Mouse (Mus musculus): ENCODE results near the gene Gm45021. TPM values are rescaled to one million over a fixed set of nuclear protein-coding genes. Genes with fewer than 3 reads are reported as not detected.

Gene Gm45021
- total and polyA plus RNA-seq, 3 experiments, result not detected

GRCm38 (mm10) chr6:48541560-48542450 lies 47.6 kb upstream of the Gm45021 start:
- no peak for TF ChIP-seq TCF12 (IDR thresholded peaks at IDR 0.05; ENCODE audit: low read depth, low read length)
- no peak for TF ChIP-seq CHD1 (IDR thresholded peaks at IDR 0.05; ENCODE audit: low read depth, low read length)
- no peak for TF ChIP-seq ZKSCAN1 (IDR thresholded peaks at IDR 0.05; ENCODE audit: borderline replicate concordance, low read depth, low read length)
- no peak for TF ChIP-seq ZMIZ1 (IDR thresholded peaks at IDR 0.05; ENCODE audit: low read depth, low read length)
- no peak for TF ChIP-seq POLR2A (IDR thresholded peaks at IDR 0.05; ENCODE audit: low read depth, low read length)
- no peak for TF ChIP-seq IRF4 (IDR thresholded peaks at IDR 0.05; ENCODE audit: low read depth, low read length)
- no peak for TF ChIP-seq MAX (IDR thresholded peaks at IDR 0.05; ENCODE audit: low read length)
- TF ChIP-seq PAX5 (IDR thresholded peaks at IDR 0.05; ENCODE audit: low read length), result no peak
- no peak for TF ChIP-seq RAD21 (IDR thresholded peaks at IDR 0.05; ENCODE audit: low read depth, low read length)
- no peak for TF ChIP-seq JUND (conservative IDR thresholded peaks at IDR 0.05; ENCODE audit: low read depth, low read length)
- no peak for TF ChIP-seq POLR2AphosphoS2 (IDR thresholded peaks at IDR 0.05; ENCODE audit: low read depth, low read length)
- no peak for TF ChIP-seq EP300 (IDR thresholded peaks at IDR 0.05; ENCODE audit: low read length)
- no peak for TF ChIP-seq MEF2A (IDR thresholded peaks at IDR 0.05; ENCODE audit: borderline replicate concordance, low read depth, low read length)
- TF ChIP-seq MXI1 (IDR thresholded peaks at IDR 0.05; ENCODE audit: low read depth, low read length), result no peak
- no peak for TF ChIP-seq NRF1 (IDR thresholded peaks at IDR 0.05; ENCODE audit: low read depth, low read length)
- TF ChIP-seq KAT2A (IDR thresholded peaks at IDR 0.05; ENCODE audit: insufficient replicate concordance, low read length), result no peak
- TF ChIP-seq USF1 (IDR thresholded peaks at IDR 0.05; ENCODE audit: low read depth, low read length), result no peak
- no peak for TF ChIP-seq UBTF (IDR thresholded peaks at IDR 0.05; ENCODE audit: low read depth, low read length)
- Histone ChIP-seq H3K27ac (ENCODE audit: insufficient read depth, low read depth) (no peak overlapping the region), H3K4me3 (replicated peaks in 1 of 3; ENCODE audit: low read depth in 2 of 3, low read length in 2 of 3, poor library complexity in 1 of 3) (no peak overlapping the region), H3K9me3 (replicated peaks; ENCODE audit: low read length) (no peaks in the 10 kb centered on the region), H3K79me2 (replicated peaks; ENCODE audit: control insufficient read depth, extremely low read depth, insufficient read depth, poor library complexity, severe bottlenecking) (no peaks in the 10 kb centered on the region), H3K4me2 (ENCODE audit: insufficient read depth, low read depth, poor library complexity, severe bottlenecking) (no peak overlapping the region), H3K36me3 (replicated peaks in 1 of 2; ENCODE audit: control insufficient read depth in 1 of 2, insufficient read depth in 1 of 2, low read length in 1 of 2) (no peaks in the 10 kb centered on the region), H3K4me1 (ENCODE audit: control insufficient read depth in 1 of 2, insufficient read depth in 2 of 2) (no peaks in the 10 kb centered on the region), H3K27me3 (replicated peaks) (peaks cover 19% of the 10 kb centered on the region), H3K9ac (ENCODE audit: insufficient read depth, low read depth) (no peak overlapping the region)
- in situ Hi-C loops (cut with MboI; ENCODE audit: low pct_ligation_motif_present, low pct_unique_long_range_greater_than_20kb, low sequenced_read_pairs), result loop anchor here (25.0 kb wide), 1 partner anchor 355 kb away; no protein-coding TSS in a partner anchor
- no peak for DNase-seq (ENCODE audit: extremely low read depth)
- dilution Hi-C loops (cut with MboI; ENCODE audit: extremely low pct_ligation_motif_present, extremely low pct_unique_long_range_greater_than_20kb, low sequenced_read_pairs), result no loop called here

- Histone ChIP-seq H3K9me3 (replicated peaks; ENCODE audit: low read length) (no peaks in the 10 kb centered on the region), H3K27ac (ENCODE audit: insufficient read depth, low read depth) (no peak overlapping the region), H3K4me3 (replicated peaks in 1 of 3; ENCODE audit: low read depth in 2 of 3, low read length in 2 of 3, poor library complexity in 1 of 3) (no peak overlapping the region), H3K36me3 (replicated peaks in 1 of 2; ENCODE audit: control insufficient read depth in 1 of 2, insufficient read depth in 1 of 2, low read length in 1 of 2) (no peaks in the 10 kb centered on the region), H3K79me2 (replicated peaks; ENCODE audit: control insufficient read depth, extremely low read depth, insufficient read depth, poor library complexity, severe bottlenecking) (no peaks in the 10 kb centered on the region), H3K4me1 (ENCODE audit: control insufficient read depth in 1 of 2, insufficient read depth in 2 of 2) (no peaks in the 10 kb centered on the region), H3K4me2 (ENCODE audit: insufficient read depth, low read depth, poor library complexity, severe bottlenecking) (no peak overlapping the region), H3K9ac (ENCODE audit: insufficient read depth, low read depth) (no peak overlapping the region), H3K27me3 (replicated peaks) (peaks cover 21% of the 10 kb centered on the region)
- dilution Hi-C loops (cut with MboI; ENCODE audit: extremely low pct_ligation_motif_present, extremely low pct_unique_long_range_greater_than_20kb, low sequenced_read_pairs) (no loop called here), in situ Hi-C loops (cut with MboI; ENCODE audit: low pct_ligation_motif_present, low pct_unique_long_range_greater_than_20kb, low sequenced_read_pairs) (loop anchor here (25.0 kb wide), 1 partner anchor 355 kb away; no protein-coding TSS in a partner anchor)
- DNase-seq (ENCODE audit: extremely low read depth), result no peak
- TF ChIP-seq CHD2 (IDR thresholded peaks at IDR 0.05; ENCODE audit: low read length) (no peak), ETS1 (conservative IDR thresholded peaks at IDR 0.05; ENCODE audit: low read depth, low read length) (no peak), ZNF384 (IDR thresholded peaks at IDR 0.05; ENCODE audit: low read depth, low read length) (no peak), HCFC1 (IDR thresholded peaks at IDR 0.05; ENCODE audit: low read depth, low read length) (no peak), ZMIZ1 (IDR thresholded peaks at IDR 0.05; ENCODE audit: low read depth, low read length) (no peak), NRF1 (IDR thresholded peaks at IDR 0.05; ENCODE audit: low read depth, low read length) (no peak), MAFK (IDR thresholded peaks at IDR 0.05; ENCODE audit: insufficient replicate concordance, low read length) (no peak), TCF12 (IDR thresholded peaks at IDR 0.05; ENCODE audit: low read depth, low read length) (no peak), JUN (IDR thresholded peaks at IDR 0.05; ENCODE audit: insufficient read depth, low read depth, low read length) (no peak), MAX (IDR thresholded peaks at IDR 0.05; ENCODE audit: low read length) (no peak), TBP (conservative IDR thresholded peaks at IDR 0.05; ENCODE audit: low read depth, low read length) (no peak), KAT2A (IDR thresholded peaks at IDR 0.05; ENCODE audit: insufficient replicate concordance, low read length) (no peak)
These were observed 46.8 kb upstream of the Gm45021 start for GRCm38 (mm10) chr6:48542631-48543030.
